Mouse (Mus musculus) CH12.LX (cell line): ENCODE data around the gene Pla2g12a.
A peak's percentile ranks its signal among the peaks of the same experiment; 100 is the strongest.

Experiments used
- CHD2 ChIP-seq: IDR thresholded peaks from 2 replicates; pipeline ENCODE4 v1.6.1; 2011; ENCODE audit warnings: low read length, improper control_type of control experiment
- CTCF ChIP-seq, 2 experiments: IDR thresholded peaks in 1 of 2; conservative IDR thresholded peaks in 1 of 2; 2 replicates each; pipeline ENCODE4 v1.5.1; 2011 to 2012; ENCODE audit warnings: low read depth in 2 of 2, low read length in 2 of 2, improper control_type of control experiment in 1 of 2, inconsistent platforms in 1 of 2, mild to moderate bottlenecking in 1 of 2, moderate library complexity in 1 of 2
- MAFK ChIP-seq: IDR thresholded peaks from 2 replicates; pipeline ENCODE4 v1.6.1; 2011; ENCODE audit warnings: low read length, improper control_type of control experiment; ENCODE audit not compliant: insufficient replicate concordance
- MAX ChIP-seq: IDR thresholded peaks from 2 replicates; pipeline ENCODE4 v1.6.1; 2011; ENCODE audit warnings: low read length, improper control_type of control experiment
- NELFE ChIP-seq: IDR thresholded peaks from 2 replicates; pipeline ENCODE4 v1.6.1; 2011; ENCODE audit warnings: low read depth, low read length, improper control_type of control experiment
- PAX5 ChIP-seq: IDR thresholded peaks from 2 replicates; pipeline ENCODE4 v1.6.1; 2012; ENCODE audit warnings: low read length, inconsistent platforms, mixed read lengths
- POLR2A ChIP-seq: IDR thresholded peaks from 2 replicates; pipeline ENCODE4 v1.6.1; 2011; ENCODE audit warnings: low read depth, mild to moderate bottlenecking, improper control_type of control experiment, low read length
- POLR2AphosphoS2 ChIP-seq: IDR thresholded peaks from 2 replicates; pipeline ENCODE4 v1.6.1; 2011; ENCODE audit warnings: low read depth, low read length, improper control_type of control experiment
- RAD21 ChIP-seq: IDR thresholded peaks from 2 replicates; pipeline ENCODE4 v1.6.1; 2011; ENCODE audit warnings: low read depth, mild to moderate bottlenecking, low read length, improper control_type of control experiment, moderate library complexity
- TCF12 ChIP-seq: IDR thresholded peaks from 2 replicates; pipeline ENCODE4 v1.6.1; 2014; ENCODE audit warnings: low read depth, mild to moderate bottlenecking, inconsistent platforms, low read length, improper control_type of control experiment
- UBTF ChIP-seq: IDR thresholded peaks from 2 replicates; pipeline ENCODE4 v1.6.1; 2012; ENCODE audit warnings: low read depth, mild to moderate bottlenecking, inconsistent platforms, low read length, improper control_type of control experiment, moderate library complexity
- ZKSCAN1 ChIP-seq: IDR thresholded peaks from 2 replicates; pipeline ENCODE4 v1.6.1; 2012; ENCODE audit warnings: low read depth, inconsistent platforms, low read length, improper control_type of control experiment, borderline replicate concordance
- ZMIZ1 ChIP-seq: IDR thresholded peaks from 2 replicates; pipeline ENCODE4 v1.6.1; 2012; ENCODE audit warnings: low read depth, mild to moderate bottlenecking, inconsistent platforms, low read length, improper control_type of control experiment

GRCm38 (mm10) chr3:129932443-129932842 is 54.0 kb downstream of the Pla2g12a start:
- TF ChIP-seq POLR2AphosphoS2 (no peak), TCF12 (no peak), MAX (no peak), ZMIZ1 (no peak), CHD2 (no peak), ZKSCAN1 (no peak), CTCF (conservative IDR thresholded peaks at IDR 0.05 in 1 of 2, IDR thresholded peaks at IDR 0.05 in 1 of 2; ENCODE audit: low read depth in 2 of 2, low read length in 2 of 2) (peak; percentile 33 to 61; a peak in 3 of 4 replicates), NELFE (no peak), MAFK (no peak), POLR2A (no peak), PAX5 (no peak), UBTF (no peak), RAD21 (peak; percentile 48)
